Mouse (Mus musculus) bone marrow, adult 2 months (tissue): ENCODE measurements around the gene Rec8. TPM values are rescaled to one million over a fixed set of nuclear protein-coding genes. Genes with fewer than 3 reads are reported as not detected.
A peak's percentile ranks its signal among the peaks of the same experiment; 100 is the strongest.

ENCODE experiments used
- H3K27ac ChIP-seq: fragments of 200-500 bp; 2 replicates; pipeline ENCODE4 v1.5.1; 2012; ENCODE audit warnings: low read depth, mild to moderate bottlenecking, control low read depth, inconsistent platforms, low read length; ENCODE audit not compliant: control insufficient read depth, poor library complexity, insufficient read depth
- H3K4me1 ChIP-seq: fragments of 200-500 bp; 2 replicates; pipeline ENCODE4 v1.6.1; 2011; ENCODE audit warnings: low read length; ENCODE audit not compliant: control insufficient read depth, insufficient read depth
- H3K4me3 ChIP-seq: fragments of 200-500 bp; replicated peaks from 2 replicates; pipeline ENCODE3; 2011; ENCODE audit warnings: mild to moderate bottlenecking, low read depth, low read length, control low read depth; ENCODE audit not compliant: control insufficient read depth
- CTCF ChIP-seq: fragments of 200-500 bp; IDR thresholded peaks from 2 replicates; pipeline ENCODE4 v1.5.1; 2011; ENCODE audit warnings: low read length, control low read depth; ENCODE audit not compliant: control insufficient read depth, insufficient read depth
- POLR2A ChIP-seq: fragments of 200-500 bp; IDR thresholded peaks from 2 replicates; pipeline ENCODE4 v1.6.1; 2011; ENCODE audit warnings: low read depth, mild to moderate bottlenecking, control low read depth, low read length, borderline replicate concordance; ENCODE audit not compliant: control insufficient read depth
- WGBS: fragments of 180-500 bp; shearing (Covaris S2); methylation state at CpG from one replicate; pipeline ENCODE4 v1.1.7; 2018; 5-methylcytosine and 5-hydroxymethylcytosine counted together
- polyA plus RNA-seq: library from polyadenylated mRNA; stranded (reverse); fragments of >200 nt; gene quantifications from 2 replicates; pipeline ENCODE4 v1.2.4, GENCODE M21; 2011; ENCODE audit warnings: low replicate concordance; ENCODE audit not compliant: missing spikeins, insufficient read depth, insufficient read length

Rec8 gene
- polyA plus RNA-seq, 1 experiment = 28.5 TPM

DNA sequence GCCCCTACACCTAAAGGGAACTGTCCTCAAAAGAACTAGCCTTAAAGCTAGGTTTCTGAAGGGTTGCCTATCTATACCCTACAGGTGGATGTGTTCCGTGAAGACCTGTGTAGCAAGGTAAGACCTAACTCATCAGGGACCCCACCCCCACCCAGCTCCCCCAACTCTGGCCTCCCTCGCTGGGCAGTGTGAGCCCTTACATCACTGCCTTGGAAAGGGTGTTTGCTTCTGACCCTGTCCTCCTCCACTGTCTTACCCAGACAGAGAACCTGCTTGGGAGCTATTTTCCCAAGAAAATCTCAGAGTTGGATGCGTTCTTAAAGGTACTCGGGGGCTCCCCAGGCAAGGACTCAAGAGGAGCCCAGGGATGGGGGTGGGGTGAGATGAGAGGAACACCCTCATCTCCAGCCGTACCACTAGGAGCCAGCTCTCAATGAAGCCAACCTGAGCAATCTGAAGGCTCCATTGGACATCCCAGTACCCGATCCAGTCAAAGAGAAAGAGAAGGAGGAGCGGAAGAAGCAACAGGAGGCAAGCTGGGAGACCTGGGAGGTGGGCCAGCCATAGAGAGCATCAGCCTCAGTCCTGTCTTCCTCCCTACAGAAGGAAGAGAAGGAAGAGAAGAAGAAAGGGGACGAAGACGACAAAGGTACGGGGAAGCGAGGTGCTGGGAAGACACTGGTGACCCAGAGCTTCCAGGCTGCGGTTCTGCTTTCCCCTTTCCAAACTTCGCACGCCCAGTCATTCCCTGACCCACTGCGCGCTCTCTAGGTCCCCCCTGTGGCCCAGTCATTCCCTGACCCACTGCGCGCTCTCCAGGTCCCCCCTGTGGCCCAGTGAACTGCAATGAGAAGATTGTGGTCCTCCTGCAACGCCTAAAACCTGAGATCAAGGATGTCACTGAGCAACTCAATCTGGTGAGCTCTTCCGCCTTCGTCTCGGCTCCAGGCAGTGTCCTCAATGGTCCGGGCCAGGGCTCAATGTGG lies 38.0 kb upstream of the Rec8 start:
- Histone ChIP-seq H3K27ac (no peak overlapping the region), H3K4me3 (no peak overlapping the region), H3K4me1 (no peaks in the 10 kb centered on the region; the same call in 1 of the 2 replicates)
- 90% methylated on average over 23 of the region's 23 CpGs for WGBS
- TF ChIP-seq CTCF (no peak), POLR2A (no peak)

DNA sequence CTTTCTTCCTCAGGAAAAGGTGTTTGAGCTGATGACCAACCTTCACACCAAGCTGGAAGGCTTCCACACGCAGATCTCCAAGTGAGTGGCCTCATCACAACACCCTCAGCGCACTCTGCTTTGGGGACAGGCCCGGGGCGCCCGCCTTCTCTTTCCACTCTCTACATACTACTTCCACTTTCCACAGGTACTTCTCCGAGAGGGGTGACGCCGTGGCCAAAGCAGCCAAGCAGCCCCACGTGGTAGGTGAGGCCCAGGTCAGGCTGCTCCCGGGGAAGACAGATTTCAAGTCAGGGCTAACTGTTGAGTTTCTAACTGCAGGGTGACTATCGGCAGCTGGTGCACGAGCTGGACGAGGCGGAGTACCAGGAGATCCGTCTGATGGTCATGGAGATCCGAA lies 37.1 kb upstream of the Rec8 start:
- H3K4me1 ChIP-seq = no peaks in the 10 kb centered on the region; the same call in 1 of the 2 replicates
- no peak overlapping the region for H3K27ac ChIP-seq
- no peak overlapping the region for H3K4me3 ChIP-seq
- WGBS = 89% methylated on average over 16 of the region's 16 CpGs
- no peak for TF ChIP-seq POLR2A
- TF ChIP-seq CTCF = no peak

DNA sequence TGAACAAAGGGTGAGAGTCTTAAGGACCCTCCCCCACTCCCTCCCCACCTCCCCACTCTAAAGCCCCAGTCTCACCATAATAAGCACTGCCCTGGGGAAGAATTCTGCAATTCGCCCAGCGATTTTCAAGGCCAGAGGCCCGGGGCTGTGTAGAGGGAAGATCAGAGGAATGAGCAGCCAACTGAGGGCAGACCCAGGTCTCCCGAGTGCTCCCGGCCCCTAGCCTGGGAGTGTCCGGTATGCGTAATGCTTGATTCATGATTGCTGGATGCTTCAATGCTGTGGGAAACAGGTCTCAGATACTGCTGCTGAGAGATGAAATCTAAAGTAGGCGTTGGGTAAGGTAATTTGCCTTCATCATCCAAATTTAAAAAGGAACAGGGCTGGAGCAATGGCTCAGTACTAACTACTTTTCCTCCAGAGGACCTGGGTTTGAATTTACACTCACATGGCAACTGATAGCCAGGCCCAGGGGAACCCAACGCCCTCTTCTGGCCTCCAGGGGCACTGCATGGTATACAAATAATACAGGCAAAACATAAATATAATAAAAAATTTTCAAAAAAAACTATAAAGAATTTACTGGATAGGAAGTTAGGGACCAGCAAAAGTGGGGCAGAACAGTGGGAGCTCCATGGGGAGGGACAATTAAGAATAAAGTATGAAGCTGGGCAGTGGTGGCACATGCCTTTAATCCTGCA lies 35.7 kb upstream of the Rec8 start:
- no peak overlapping the region for H3K4me3 ChIP-seq
- H3K4me1 ChIP-seq = no peaks in the 10 kb centered on the region; the same call in 1 of the 2 replicates
- no peak overlapping the region for H3K27ac ChIP-seq
- TF ChIP-seq POLR2A = no peak
- peak; percentile 43; the same call in 1 of the 2 replicates for TF ChIP-seq CTCF
- 79% methylated on average over 9 of the region's 9 CpGs for WGBS

DNA sequence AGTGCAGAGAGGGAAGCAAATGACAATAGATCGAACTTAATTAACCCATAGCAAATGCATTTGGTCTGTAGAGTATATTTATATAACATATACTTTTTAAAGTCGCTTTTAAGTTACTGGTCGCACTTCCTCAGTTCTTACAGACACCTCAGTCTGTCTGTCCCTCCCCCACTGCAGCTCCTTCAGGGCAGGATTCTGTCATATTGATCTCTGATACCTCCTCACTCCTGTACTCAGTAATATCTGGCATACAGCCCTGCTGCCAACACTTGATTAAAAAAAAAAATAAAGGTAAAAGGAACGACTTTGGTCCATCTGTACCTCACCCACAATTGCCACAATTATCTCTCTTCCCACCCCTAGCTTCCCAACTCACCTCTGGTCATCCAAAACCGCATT lies 33.5 kb upstream of the Rec8 start:
- TF ChIP-seq CTCF = no peak
- TF ChIP-seq POLR2A = no peak
- peak overlapping the region; percentile 70; the same call in 1 of the 2 replicates for H3K27ac ChIP-seq
- peak overlapping the region; percentile 79 for H3K4me3 ChIP-seq
- WGBS = 29% methylated on average over 5 of the region's 5 CpGs
- no peaks in the 10 kb centered on the region; the same call in 1 of the 2 replicates for H3K4me1 ChIP-seq

DNA sequence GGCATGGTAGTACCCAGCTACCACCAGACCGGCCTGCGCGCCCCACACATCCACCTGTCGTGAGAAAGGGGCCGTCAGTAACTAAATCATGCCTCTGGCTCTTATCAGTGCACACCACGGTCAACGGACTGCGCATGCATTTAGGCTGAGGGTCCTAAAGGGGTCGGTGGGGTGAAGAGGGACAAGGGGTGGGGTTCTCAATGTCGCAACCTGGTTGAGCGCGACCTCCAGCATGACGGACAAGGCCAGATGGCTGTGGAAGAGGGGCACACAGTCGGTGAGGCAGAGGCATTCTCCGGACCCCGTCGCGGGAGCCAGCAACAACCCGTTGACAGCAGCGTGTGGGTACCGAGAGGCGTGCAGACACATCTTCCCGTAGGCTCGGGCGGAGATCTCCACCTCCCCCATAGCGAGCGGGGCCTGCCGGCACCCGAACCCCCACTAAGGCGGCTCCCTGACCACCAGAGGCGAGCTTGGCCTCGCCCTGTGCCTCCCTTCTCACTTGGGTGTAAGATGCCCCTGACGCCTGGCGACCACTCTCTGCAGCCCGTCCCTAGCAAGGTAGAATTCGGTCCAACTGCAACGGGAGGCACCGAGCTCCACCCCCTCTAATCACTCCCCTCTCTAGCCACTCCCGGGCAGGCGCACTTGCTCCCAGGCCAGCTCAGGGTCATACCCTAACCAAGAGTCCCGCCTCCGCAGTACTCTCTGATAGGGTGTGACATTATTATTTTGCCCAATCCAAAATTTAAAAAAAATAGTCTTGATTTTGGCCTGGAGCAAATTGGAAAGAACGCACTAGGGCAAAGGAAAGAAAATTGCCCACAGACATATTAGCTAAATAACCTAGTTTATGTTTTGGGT lies 32.9 kb upstream of the Rec8 start, which contains the start of gene Emc9:
TSS of gene Emc9 (minus strand) at position 601 of the 864 bp plus-strand sequence.
- TF ChIP-seq CTCF (no peak), POLR2A (peak; percentile 58; the same call in 1 of the 2 replicates)
- WGBS = 5% methylated on average over 43 of the region's 43 CpGs
- Histone ChIP-seq H3K4me1 (no peaks in the 10 kb centered on the region; the same call in 1 of the 2 replicates), H3K27ac (peak within 1 kb of the TSS; percentile 70), H3K4me3 (peak within 1 kb of the TSS; percentile 79)

DNA sequence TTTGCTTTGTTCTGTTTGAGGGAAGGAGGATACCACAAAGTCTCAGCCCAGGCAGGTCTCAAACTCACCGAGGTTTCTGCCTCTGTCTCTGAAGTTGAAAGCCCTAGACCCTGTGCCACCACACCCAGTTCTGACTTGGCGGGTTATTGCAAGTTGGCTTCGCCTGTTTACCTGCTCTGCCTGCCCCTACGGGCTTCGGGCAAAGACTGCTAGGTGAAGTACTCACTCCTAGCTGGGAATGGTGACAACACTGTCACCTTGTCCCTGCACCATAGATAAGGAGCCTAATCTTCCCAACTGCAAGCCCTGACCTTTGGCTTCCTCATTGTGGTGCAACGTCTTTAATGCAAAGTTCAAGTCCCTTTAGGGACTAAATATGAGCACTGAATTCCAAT lies 32.3 kb upstream of the Rec8 start:
- TF ChIP-seq POLR2A (no peak), CTCF (no peak)
- Histone ChIP-seq H3K27ac (peak overlapping the region; percentile 23), H3K4me3 (no peak overlapping the region), H3K4me1 (no peaks in the 10 kb centered on the region; the same call in 1 of the 2 replicates)
- 28% methylated on average over 6 of the region's 6 CpGs for WGBS

DNA sequence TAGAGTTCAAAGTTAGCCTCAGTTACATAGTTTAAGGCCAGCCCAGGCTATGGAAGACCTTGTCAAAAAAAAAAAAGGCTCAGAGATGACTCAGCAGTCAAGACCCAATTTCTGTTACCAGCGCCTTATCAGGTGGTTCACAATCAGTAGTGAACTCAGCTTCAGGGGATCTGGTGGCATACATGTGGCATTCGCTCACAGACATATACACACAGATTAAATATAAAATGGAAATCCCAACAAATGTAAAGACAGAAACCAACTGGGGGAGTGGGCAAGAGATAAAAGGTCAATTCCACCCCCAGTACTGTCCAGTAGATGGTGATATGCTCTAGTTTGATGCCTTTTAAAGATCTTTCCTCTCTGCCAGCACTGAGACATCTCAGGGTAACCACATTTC lies 31.7 kb upstream of the Rec8 start:
- TF ChIP-seq CTCF = no peak
- TF ChIP-seq POLR2A = no peak
- peak overlapping the region; percentile 49; the same call in 1 of the 2 replicates for H3K27ac ChIP-seq
- H3K4me3 ChIP-seq = no peak overlapping the region
- 49% methylated on average over 2 of the region's 2 CpGs for WGBS
- H3K4me1 ChIP-seq = no peaks in the 10 kb centered on the region; the same call in 1 of the 2 replicates
